Mouse (Mus musculus): ENCODE data around the gene Mt1. TPM values are rescaled to one million over a fixed set of nuclear protein-coding genes. Genes with fewer than 3 reads are reported as not detected.
A peak's percentile ranks its signal among the peaks of the same experiment; 100 is the strongest.

The Mt1 gene
- total RNA-seq, 4 experiments from 2014 or later: 307 to 666 (median 449) TPM

GRCm38 (mm10) chr8:94204043-94204442, 25.2 kb downstream of the Mt1 start:
- no peak for DNase-seq (ENCODE audit: low spot score in 2 of 2)

GRCm38 (mm10) chr8:94205736-94206135, 26.9 kb downstream of the Mt1 start:
- no peak for DNase-seq (ENCODE audit: low spot score in 2 of 2)

GRCm38 (mm10) chr8:94206256-94206655, 27.4 kb downstream of the Mt1 start:
- peak in 1 of 2 experiments; percentile 39 for DNase-seq (ENCODE audit: low spot score in 2 of 2)

GRCm38 (mm10) chr8:94207491-94207890, 28.6 kb downstream of the Mt1 start:
- DNase-seq (ENCODE audit: low spot score in 2 of 2): no peak

- peak; percentile 51 to 68 for DNase-seq (ENCODE audit: low spot score in 2 of 2)
Observed at GRCm38 (mm10) chr8:94209639-94210038, 30.8 kb downstream of the Mt1 start.

GRCm38 (mm10) chr8:94210225-94210624, 31.3 kb downstream of the Mt1 start:
- no peak for DNase-seq (ENCODE audit: low spot score in 2 of 2)

GRCm38 (mm10) chr8:94213819-94214218, 34.9 kb downstream of the Mt1 start:
- no peak for DNase-seq (ENCODE audit: low spot score in 2 of 2)

GRCm38 (mm10) chr8:94214252-94215173, 35.6 kb downstream of the Mt1 start, which contains the start of gene Nup93:
Gene Nup93, plus strand, starts transcription at chr8:94214564.
- peak; percentile 97 to 99 for DNase-seq (ENCODE audit: low spot score in 2 of 2)

GRCm38 (mm10) chr8:94227381-94227939, 48.6 kb downstream of the Mt1 start:
- no peak for DNase-seq (ENCODE audit: low spot score in 2 of 2)

Other genes with a start within 250 kb of the Mt1 start
- 100 to 1,000 TPM; 128 to 132 (median 131) TPM for gene Amfr, start 166.2 kb upstream of the Mt1 start, total RNA-seq (2022)
- gene Nudt21, start 142.1 kb upstream of the Mt1 start, total RNA-seq (2022): 10 to 100 TPM; 42.5 to 50.6 (median 47.7) TPM
- gene Ogfod1, start 141.9 kb upstream of the Mt1 start, total RNA-seq (2022): 100 to 1,000 TPM in 1 of 4 experiments, 10 to 100 TPM in 3; 97.3 to 111 (median 99.2) TPM
- 10 to 100 TPM; 33.2 to 41.9 (median 38.5) TPM for gene Bbs2, start 80.2 kb upstream of the Mt1 start, total RNA-seq (2022)
- not detected for gene Mt4, start 41.9 kb upstream of the Mt1 start, total RNA-seq (2022)
- 100 to 1,000 TPM; 785 to 962 (median 864) TPM for gene Mt3, start 26.5 kb upstream of the Mt1 start, total RNA-seq (2022)
- gene Mt2, start 6.4 kb upstream of the Mt1 start, total RNA-seq (2022): 100 to 1,000 TPM; 287 to 602 (median 391) TPM
- 10 to 100 TPM; 48.3 to 54.1 (median 49.8) TPM for gene Nup93, start 35.5 kb downstream of the Mt1 start, total RNA-seq (2022)
- gene Slc12a3, start 150.1 kb downstream of the Mt1 start, total RNA-seq (2022): under 1 TPM; 0.20 to 0.57 (median 0.48) TPM
- 10 to 100 TPM; 68.9 to 76.1 (median 73.2) TPM for gene Herpud1, start 207.4 kb downstream of the Mt1 start, total RNA-seq (2022)

All from left cerebral cortex, adult 8-10 months (tissue).